Mouse (Mus musculus): ENCODE measurements around the gene Gm20662.
A peak's percentile ranks its signal among the peaks of the same experiment; 100 is the strongest.

Gene Gm20662

GRCm38 (mm10) chr9:107996049-107996448, at the start of gene Gm20662:
Gene Gm20662 (plus strand): TSS chr9:107996349.
- DNase-seq (ENCODE audit: low spot score): no peak

- no peak for DNase-seq (ENCODE audit: low spot score)
Observed at GRCm38 (mm10) chr9:107947241-107948194, 48.6 kb upstream of the Gm20662 start.

GRCm38 (mm10) chr9:107949184-107949921, 46.8 kb upstream of the Gm20662 start:
- DNase-seq (ENCODE audit: low spot score): no peak

GRCm38 (mm10) chr9:107949922-107950235, 46.3 kb upstream of the Gm20662 start, which contains the start of gene Traip:
Gene Traip (plus strand): TSS chr9:107950136.
- no peak for DNase-seq (ENCODE audit: low spot score)

- DNase-seq (ENCODE audit: low spot score): peak; percentile 97
Observed at GRCm38 (mm10) chr9:107950460-107951355, 45.4 kb upstream of the Gm20662 start.

GRCm38 (mm10) chr9:107955613-107956289, 40.4 kb upstream of the Gm20662 start:
- no peak for DNase-seq (ENCODE audit: low spot score)

GRCm38 (mm10) chr9:107957141-107957540, 39.0 kb upstream of the Gm20662 start:
- peak; percentile 22 for DNase-seq (ENCODE audit: low spot score)

GRCm38 (mm10) chr9:107959896-107960295, 36.3 kb upstream of the Gm20662 start:
- no peak for DNase-seq (ENCODE audit: low spot score)

GRCm38 (mm10) chr9:107960928-107961327, 35.2 kb upstream of the Gm20662 start:
- DNase-seq (ENCODE audit: low spot score): peak; percentile 17

- no peak for DNase-seq (ENCODE audit: low spot score)
Observed at GRCm38 (mm10) chr9:107961351-107961762, 34.8 kb upstream of the Gm20662 start.

- peak; percentile 50 for DNase-seq (ENCODE audit: low spot score)
Observed at GRCm38 (mm10) chr9:107961881-107962280, 34.3 kb upstream of the Gm20662 start.

- DNase-seq (ENCODE audit: low spot score): no peak
Observed at GRCm38 (mm10) chr9:107962916-107963315, 33.2 kb upstream of the Gm20662 start.

- DNase-seq (ENCODE audit: low spot score): peak; percentile 93
Observed at GRCm38 (mm10) chr9:107963700-107964099, 32.4 kb upstream of the Gm20662 start.

GRCm38 (mm10) chr9:107964681-107965080, 31.5 kb upstream of the Gm20662 start:
- no peak for DNase-seq (ENCODE audit: low spot score)

GRCm38 (mm10) chr9:107966676-107967075, 29.5 kb upstream of the Gm20662 start:
- DNase-seq (ENCODE audit: low spot score): no peak

- DNase-seq (ENCODE audit: low spot score): no peak
Observed at GRCm38 (mm10) chr9:107967437-107967836, 28.7 kb upstream of the Gm20662 start.

- DNase-seq (ENCODE audit: low spot score): no peak
Observed at GRCm38 (mm10) chr9:107968531-107968930, 27.6 kb upstream of the Gm20662 start.

- no peak for DNase-seq (ENCODE audit: low spot score)
Observed at GRCm38 (mm10) chr9:107970311-107970710, 25.8 kb upstream of the Gm20662 start.

GRCm38 (mm10) chr9:107971690-107972541, 24.2 kb upstream of the Gm20662 start:
- no peak for DNase-seq (ENCODE audit: low spot score)

- DNase-seq (ENCODE audit: low spot score): no peak
Observed at GRCm38 (mm10) chr9:107974491-107975171, 21.5 kb upstream of the Gm20662 start.
